Mouse (Mus musculus) limb, embryonic 11.5 days (tissue): Measurements from ENCODE around the gene Ube2ql1. TPM values are rescaled to one million over a fixed set of nuclear protein-coding genes. Genes with fewer than 3 reads are reported as not detected.
A peak's percentile ranks its signal among the peaks of the same experiment; 100 is the strongest.

Experiments
- ATAC-seq: fragments of 200-750 bp; cut with Nextera tagmentation; 2 replicates; pipeline ENCODE4 v1.8.0; 2017; ENCODE audit warnings: low read depth; ENCODE audit not compliant: insufficient number of reproducible peaks, low FRiP score, low TSS enrichment
- DNase-seq: peaks from one replicate; pipeline ENCODE4 v3.0.0-alpha.2; 2015; ENCODE audit warnings: low spot score
- H3K27ac ChIP-seq: fragments of 300-500 bp; sonication (generic); replicated peaks from 2 replicates; pipeline ENCODE4 v1.5.1; 2014; ENCODE audit warnings: low read depth, mild to moderate bottlenecking, low read length
- H3K27me3 ChIP-seq: fragments of 300-500 bp; sonication (generic); 2 replicates; pipeline ENCODE4 v1.6.1; 2014; ENCODE audit warnings: mild to moderate bottlenecking, low read length, mixed read lengths; ENCODE audit not compliant: control insufficient read depth, insufficient read depth
- H3K36me3 ChIP-seq: fragments of 300-500 bp; sonication (generic); 2 replicates; pipeline ENCODE4 v1.6.1; 2014; ENCODE audit warnings: mild to moderate bottlenecking, low read length, moderate library complexity, mixed read lengths; ENCODE audit not compliant: control insufficient read depth, insufficient read depth
- H3K4me1 ChIP-seq: fragments of 300-500 bp; sonication (generic); 2 replicates; pipeline ENCODE4 v1.6.1; 2014; ENCODE audit warnings: low read length, mixed read lengths; ENCODE audit not compliant: control insufficient read depth, insufficient read depth
- H3K4me2 ChIP-seq: fragments of 300-500 bp; sonication (generic); 2 replicates; pipeline ENCODE4 v1.6.1; 2014; ENCODE audit warnings: low read depth, mild to moderate bottlenecking, moderate library complexity; ENCODE audit not compliant: severe bottlenecking
- H3K4me3 ChIP-seq: fragments of 300-500 bp; sonication (generic); 2 replicates; pipeline ENCODE4 v1.5.1; 2014; ENCODE audit warnings: low read depth, low read length
- H3K9ac ChIP-seq: fragments of 300-500 bp; sonication (generic); 2 replicates; pipeline ENCODE4 v1.6.1; 2014; ENCODE audit warnings: mild to moderate bottlenecking, low read length
- H3K9me3 ChIP-seq: fragments of 300-500 bp; sonication (generic); 2 replicates; pipeline ENCODE4 v1.6.1; 2016; ENCODE audit warnings: low read length; ENCODE audit not compliant: control insufficient read depth
- WGBS: fragments of 180-500 bp; shearing (Covaris S2); extraction: QIAGEN DNeasy Blood & Tissue Kit; methylation state at CpG from one replicate; pipeline ENCODE4 v1.1.7; 2014; 5-methylcytosine and 5-hydroxymethylcytosine counted together
- polyA plus RNA-seq: library from polyadenylated mRNA; unstranded; fragments of >200 nt; fragmentation: Nextera tagmentation; extraction: Ambion mirVana; gene quantifications from 2 replicates; pipeline ENCODE4 v1.2.1, GENCODE M21; 2014

The Ube2ql1 gene
- polyA plus RNA-seq, 1 experiment from 2014 or later = 1.7 TPM

- H3K27me3 ChIP-seq = no peaks in the 10 kb centered on the region
- H3K9ac ChIP-seq = no peak overlapping the region
- DNase-seq = no peak
- no peaks in the 10 kb centered on the region for H3K36me3 ChIP-seq
- no peak for ATAC-seq
- H3K9me3 ChIP-seq = no peaks in the 10 kb centered on the region
- H3K4me3 ChIP-seq = no peak overlapping the region
- H3K4me1 ChIP-seq = no peaks in the 10 kb centered on the region
- no peak overlapping the region for H3K27ac ChIP-seq
- H3K4me2 ChIP-seq = no peak overlapping the region
- 79% methylated on average over 6 of the region's 6 CpGs for WGBS
Measured at GRCm38 (mm10) chr13:69758979-69759378, 19.3 kb upstream of the Ube2ql1 start.

DNA sequence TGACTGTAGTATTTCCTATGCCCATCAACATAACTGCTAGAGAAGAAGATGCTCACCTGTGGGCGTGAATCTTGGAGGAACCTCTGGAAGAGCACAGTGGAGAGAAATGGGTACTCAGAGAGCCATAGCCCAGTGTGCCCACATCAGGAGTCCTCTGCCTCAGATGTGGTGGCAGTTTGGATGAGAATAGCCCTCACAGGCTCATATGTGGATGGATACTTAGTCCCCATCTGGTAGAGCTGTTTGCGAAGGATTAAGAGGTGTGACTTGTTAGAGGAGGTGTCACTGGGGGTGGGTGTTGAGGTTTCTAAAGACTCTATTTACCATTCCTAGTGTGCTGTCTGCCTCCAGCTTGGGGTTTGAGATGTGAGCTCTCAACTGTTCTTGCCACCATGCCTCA is 13.2 kb upstream of the Ube2ql1 start:
- Histone ChIP-seq H3K4me1 (no peaks in the 10 kb centered on the region), H3K4me2 (no peak overlapping the region), H3K4me3 (no peak overlapping the region), H3K9me3 (no peaks in the 10 kb centered on the region), H3K27me3 (no peaks in the 10 kb centered on the region), H3K36me3 (no peaks in the 10 kb centered on the region), H3K27ac (no peak overlapping the region), H3K9ac (no peak overlapping the region)
- DNase-seq (no peak), ATAC-seq (no peak)
- 80% methylated on average over 2 of the region's 2 CpGs for WGBS

DNA sequence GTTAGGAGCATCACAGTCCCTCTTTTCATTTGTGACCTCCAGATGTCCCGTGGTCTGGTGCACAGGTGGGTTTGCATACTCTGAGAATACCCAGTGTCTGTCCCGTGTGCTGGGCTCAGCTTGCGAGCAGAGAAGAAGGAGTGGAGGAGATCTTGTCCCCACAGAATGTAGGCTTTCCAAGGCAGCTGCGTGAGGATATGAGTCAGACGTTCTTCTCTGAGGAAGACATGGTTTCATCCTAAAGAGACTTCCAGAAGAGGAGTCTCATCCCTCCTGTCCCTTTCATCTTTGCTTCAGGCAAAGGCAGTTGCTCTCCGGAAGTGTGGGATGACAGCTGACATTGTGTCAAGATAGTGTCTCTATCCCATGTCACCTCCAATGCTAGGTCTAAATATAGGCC is 11.8 kb upstream of the Ube2ql1 start:
- no peak overlapping the region for H3K4me3 ChIP-seq
- H3K27ac ChIP-seq = no peak overlapping the region
- H3K36me3 ChIP-seq = no peaks in the 10 kb centered on the region
- H3K4me1 ChIP-seq = no peaks in the 10 kb centered on the region
- ATAC-seq (no peak), DNase-seq (no peak)
- H3K27me3 ChIP-seq = no peaks in the 10 kb centered on the region
- H3K9me3 ChIP-seq = no peaks in the 10 kb centered on the region
- WGBS = 90% methylated on average over 6 of the region's 6 CpGs
- H3K9ac ChIP-seq = no peak overlapping the region
- no peak overlapping the region for H3K4me2 ChIP-seq

DNA sequence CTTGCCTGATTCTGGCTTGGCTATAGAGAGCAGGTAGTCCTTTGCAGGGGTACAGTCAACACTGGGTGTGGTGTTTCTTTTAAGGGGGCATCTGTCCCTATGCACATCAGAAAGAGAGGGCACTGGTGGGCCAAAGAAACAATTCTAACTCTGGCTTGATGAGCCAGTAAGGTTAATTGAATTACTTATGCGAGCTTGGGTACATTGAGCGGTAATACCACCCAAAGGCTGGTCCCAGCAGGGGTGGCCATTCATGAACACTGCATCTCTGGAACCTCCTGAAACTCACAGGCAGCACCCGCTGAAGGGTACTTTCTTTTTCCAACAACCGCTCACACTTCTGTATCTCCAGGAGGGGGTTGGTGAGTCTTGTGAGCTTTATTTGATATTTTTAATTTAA is 9.1 kb upstream of the Ube2ql1 start:
- Histone ChIP-seq H3K36me3 (no peaks in the 10 kb centered on the region), H3K27ac (no peak overlapping the region), H3K9ac (no peak overlapping the region), H3K4me1 (no peaks in the 10 kb centered on the region), H3K27me3 (no peaks in the 10 kb centered on the region), H3K4me3 (no peak overlapping the region), H3K4me2 (no peak overlapping the region), H3K9me3 (no peaks in the 10 kb centered on the region)
- no peak for ATAC-seq
- no peak for DNase-seq
- WGBS = 80% methylated on average over 4 of the region's 4 CpGs

- Histone ChIP-seq H3K27ac (no peak overlapping the region), H3K36me3 (no peaks in the 10 kb centered on the region), H3K9me3 (no peaks in the 10 kb centered on the region; the same call in 1 of the 2 replicates), H3K4me3 (peak overlapping the region; percentile 63), H3K27me3 (peaks cover 36% of the 10 kb centered on the region), H3K9ac (peak overlapping the region; percentile 47), H3K4me1 (0 out of 2 replicates have a peak, but pooled peaks cover 5% of the 10 kb centered on the region), H3K4me2 (peak overlapping the region; percentile 99)
- DNase-seq = peak; percentile 63
- ATAC-seq = peak; percentile 33; the same call in 1 of the 2 replicates
- WGBS = 2% methylated on average over 29 of the region's 29 CpGs
Measured at GRCm38 (mm10) chr13:69740331-69741285, 919 bp upstream of the Ube2ql1 start.

GRCm38 (mm10) chr13:69739091-69739758 is 464 bp downstream of the Ube2ql1 start:
- peak overlapping the region; percentile 59 for H3K9ac ChIP-seq
- H3K4me3 ChIP-seq = peak overlapping the region; percentile 63
- H3K36me3 ChIP-seq = no peaks in the 10 kb centered on the region
- ATAC-seq (peak; percentile 48; the same call in 1 of the 2 replicates), DNase-seq (peak; percentile 72)
- peak overlapping the region; percentile 99 for H3K4me2 ChIP-seq
- H3K27me3 ChIP-seq = peaks cover 40% of the 10 kb centered on the region
- H3K9me3 ChIP-seq = no peaks in the 10 kb centered on the region; the same call in 1 of the 2 replicates
- H3K27ac ChIP-seq = no peak overlapping the region
- WGBS = under 1% methylated on average over 68 of the region's 78 CpGs
- H3K4me1 ChIP-seq = 0 out of 2 replicates have a peak, but pooled peaks cover 5% of the 10 kb centered on the region

DNA sequence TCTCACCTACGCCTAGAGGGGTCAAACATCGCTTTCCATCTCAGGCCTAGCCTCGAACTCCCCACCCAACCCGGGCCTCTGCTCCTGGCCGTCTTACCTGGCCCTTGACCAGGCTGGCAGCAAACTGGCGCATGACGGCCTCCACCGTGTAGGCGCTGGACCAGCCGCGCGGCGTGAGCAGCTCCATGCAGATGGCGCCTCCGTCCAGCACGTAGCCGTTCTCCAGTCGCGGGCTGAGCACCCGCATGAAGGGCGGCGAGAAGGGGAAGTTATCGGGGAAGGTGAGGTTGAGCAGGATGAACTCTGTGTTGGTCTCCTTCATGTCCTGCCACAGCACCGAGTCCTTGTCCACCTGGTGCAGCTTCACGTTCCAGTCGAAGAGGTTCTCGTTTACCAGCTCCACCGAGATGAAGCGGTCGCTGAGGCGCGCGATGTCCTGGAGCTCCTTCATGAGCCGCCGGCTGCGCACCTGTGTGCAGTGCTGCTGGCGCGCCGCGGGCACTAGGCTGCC is 1.2 kb downstream of the Ube2ql1 start:
- peaks cover 40% of the 10 kb centered on the region for H3K27me3 ChIP-seq
- H3K4me1 ChIP-seq = 0 out of 2 replicates have a peak, but pooled peaks cover 5% of the 10 kb centered on the region
- DNase-seq (peak; percentile 68), ATAC-seq (no peak)
- WGBS = under 1% methylated on average over 40 of the region's 40 CpGs
- H3K9me3 ChIP-seq = no peaks in the 10 kb centered on the region; the same call in 1 of the 2 replicates
- peak overlapping the region; percentile 99 for H3K4me2 ChIP-seq
- no peak overlapping the region for H3K9ac ChIP-seq
- H3K27ac ChIP-seq = no peak overlapping the region
- H3K4me3 ChIP-seq = peak overlapping the region; percentile 63
- no peaks in the 10 kb centered on the region for H3K36me3 ChIP-seq
